Mouse (Mus musculus) MEL-GATA-1-ER (cell line): ENCODE measurements around the gene Sec24d.

Source experiments
- DNase-seq: peaks from one replicate; pipeline ENCODE4 v3.0.0-alpha.2; 2012; ENCODE audit warnings: low read depth; ENCODE audit errors: extremely low read depth

Gene Sec24d

DNA sequence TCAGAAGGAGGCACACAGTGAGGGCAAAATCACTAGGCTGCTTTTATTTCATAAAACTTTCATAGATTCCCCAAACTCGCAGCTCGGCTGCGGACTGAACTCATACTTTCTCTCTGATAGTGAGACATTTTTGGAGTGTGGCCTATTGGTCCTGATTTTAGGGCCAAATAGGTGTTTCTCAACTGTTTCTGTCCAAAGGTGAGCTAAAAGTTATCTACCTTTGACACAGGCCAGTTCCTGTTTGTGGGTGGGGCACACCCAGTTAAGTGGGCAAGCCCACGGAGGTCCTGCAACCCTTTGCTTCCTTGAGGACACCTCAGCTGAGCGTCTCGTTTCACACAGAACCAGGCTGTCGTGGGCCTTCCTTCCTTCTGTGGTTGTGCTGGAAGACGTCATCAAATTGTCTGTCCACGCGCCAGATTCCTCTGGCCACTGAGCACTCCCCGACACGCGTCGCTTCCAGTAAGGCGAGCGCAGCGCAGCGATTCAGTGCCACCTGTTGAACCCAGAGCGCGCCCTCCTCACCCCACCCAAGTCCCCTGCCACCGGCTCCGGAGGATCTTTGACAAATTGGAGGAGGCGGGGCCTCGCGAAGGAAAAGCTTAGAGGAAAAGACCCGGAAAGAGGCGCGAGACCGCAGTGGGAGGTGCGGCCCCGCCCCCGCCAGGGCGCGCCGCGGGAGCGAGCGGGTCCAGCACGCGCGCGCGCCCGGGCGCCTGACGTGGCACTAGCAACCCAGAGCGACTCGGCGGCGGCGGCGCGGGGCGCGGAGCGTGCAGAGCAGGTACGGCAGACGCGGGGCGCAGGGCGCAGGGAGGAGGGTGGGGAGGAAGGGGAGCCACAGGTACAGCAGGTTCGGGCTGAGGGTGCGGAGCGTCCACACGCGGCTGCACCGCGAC lies at the start of gene Sec24d:
Gene Sec24d (plus strand): TSS at position 703 of the 899 bp plus-strand sequence.
- DNase-seq, result peak; percentile 55

DNA sequence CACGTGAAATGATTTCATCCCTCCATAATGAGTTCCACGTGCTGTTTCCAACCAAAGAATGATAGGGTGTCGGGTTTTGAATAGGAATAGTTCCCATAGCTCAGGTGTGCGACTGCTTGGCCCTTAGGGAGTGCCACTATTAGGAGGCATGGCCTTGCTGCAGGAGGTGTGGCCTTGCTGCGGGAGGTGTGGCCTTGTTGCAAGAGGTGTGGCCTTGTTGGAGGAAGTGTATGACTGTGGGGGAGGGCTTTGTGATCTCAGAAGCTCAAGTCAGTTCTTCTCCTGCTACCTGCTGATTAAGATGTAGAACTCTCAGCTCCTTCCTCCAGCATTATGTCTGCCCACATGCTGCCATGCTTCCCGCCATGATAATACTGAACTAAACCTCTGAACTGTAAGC lies 48.6 kb upstream of the Sec24d start:
- peak; percentile 36 for DNase-seq

DNA sequence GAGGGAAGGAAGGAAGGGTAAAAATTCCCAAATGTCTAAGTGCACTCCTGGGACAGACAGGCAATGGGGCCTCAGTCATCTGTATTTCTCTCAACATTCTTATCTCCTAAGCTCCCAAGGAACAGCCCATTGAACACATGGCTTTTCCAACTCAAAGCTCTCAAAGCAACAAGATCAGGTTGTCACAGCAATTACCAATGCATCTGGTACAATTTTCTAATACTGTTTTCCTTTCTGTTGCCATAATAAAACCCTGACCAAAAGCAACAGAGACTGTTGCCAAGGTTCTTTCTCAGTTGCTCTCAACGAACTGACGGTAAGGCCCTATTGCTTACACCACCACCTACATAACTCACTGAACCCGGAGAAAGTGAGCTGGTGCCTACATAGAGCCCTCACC lies 40.0 kb upstream of the Sec24d start:
- DNase-seq, result no peak

DNA sequence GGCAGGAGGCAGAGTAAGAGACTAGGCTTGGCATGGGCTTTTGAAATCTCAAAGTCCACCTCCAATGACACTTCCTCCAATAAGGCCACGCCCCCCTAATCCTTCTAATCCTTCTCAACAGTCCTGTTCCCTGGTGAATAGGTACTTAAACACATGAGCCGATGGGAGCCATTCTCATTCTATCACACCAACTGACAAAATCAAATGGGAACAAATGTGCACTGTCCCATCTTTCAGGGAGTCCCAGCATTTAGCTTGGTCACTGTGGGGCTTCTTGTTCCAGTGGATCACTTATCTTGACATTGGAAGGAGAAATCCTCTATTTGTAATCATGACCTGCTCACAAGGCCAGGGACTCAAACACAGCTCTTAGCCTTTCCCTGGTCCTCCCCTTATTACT lies 35.6 kb upstream of the Sec24d start:
- no peak for DNase-seq

DNA sequence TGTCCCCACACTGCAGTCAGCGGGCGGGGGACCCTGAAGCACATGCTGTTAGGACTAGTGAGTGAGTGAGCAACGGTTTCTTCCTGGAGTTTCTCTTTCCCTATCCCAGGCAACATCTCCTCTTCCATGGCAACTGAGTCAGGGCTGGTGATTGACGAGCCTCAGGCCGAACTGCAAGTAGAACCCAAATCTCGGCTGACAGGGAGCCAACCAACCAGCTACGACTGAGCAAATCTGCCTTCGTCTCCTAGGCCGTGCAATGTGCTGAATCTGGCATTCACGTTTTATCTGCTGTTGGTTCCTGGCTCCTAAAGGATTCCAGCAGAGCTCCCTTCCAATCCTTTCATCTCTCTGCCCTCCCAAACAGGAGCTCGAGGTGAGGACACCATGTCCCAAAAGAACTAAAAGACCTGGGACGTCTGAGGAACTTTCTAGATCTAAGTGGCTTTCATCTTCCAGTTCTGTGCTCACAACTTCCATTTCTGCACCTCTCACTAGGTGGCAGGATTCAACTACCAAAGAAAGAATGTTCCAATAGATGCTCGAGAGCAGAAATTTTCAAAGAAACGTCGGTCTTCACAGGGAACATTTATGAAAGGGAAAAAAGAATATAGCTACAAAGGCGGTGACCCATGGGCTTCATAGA lies 32.9 kb upstream of the Sec24d start:
- no peak for DNase-seq

DNA sequence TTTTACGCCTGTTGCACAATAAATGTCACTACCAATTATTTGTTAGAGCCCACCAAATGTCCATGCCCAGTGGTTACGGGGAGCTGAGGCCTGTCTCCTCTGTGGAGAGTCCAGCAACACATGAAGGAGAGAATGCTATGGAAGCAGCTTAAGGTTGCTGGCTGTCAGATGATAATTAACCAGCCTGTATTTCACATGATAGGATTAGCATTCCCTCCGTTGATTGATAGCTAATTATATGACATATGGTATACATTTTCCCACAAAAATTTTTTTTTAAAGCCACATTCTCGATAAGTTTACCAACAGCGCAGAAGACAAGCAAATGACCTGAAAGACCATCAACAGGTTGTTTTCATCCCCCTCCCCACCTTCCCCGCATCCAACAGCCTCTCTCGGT lies 31.8 kb upstream of the Sec24d start:
- DNase-seq, result no peak

DNA sequence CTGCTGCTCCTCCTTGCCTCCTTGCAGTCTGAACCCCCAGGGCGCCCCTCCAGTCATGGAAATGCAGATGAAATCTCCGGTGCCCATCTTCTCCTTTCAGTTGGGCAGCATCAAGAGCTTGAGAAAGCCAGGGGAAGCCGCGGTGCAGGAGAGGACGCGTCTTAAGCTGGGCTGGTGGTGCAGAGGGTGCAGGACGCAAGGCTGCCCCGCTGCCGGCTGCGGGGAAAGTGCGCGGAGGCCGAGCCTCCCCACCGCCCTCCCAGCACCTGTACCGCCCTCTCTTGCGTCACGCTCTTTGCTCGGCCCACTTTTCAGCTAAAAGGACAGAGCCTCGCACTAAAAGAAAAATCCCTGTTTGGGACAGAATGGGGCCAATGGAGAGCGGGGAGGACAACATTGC lies 31.3 kb upstream of the Sec24d start, which contains the start of gene Synpo2:
Gene Synpo2 (minus strand): TSS at position 229 of the 400 bp plus-strand sequence.
- no peak for DNase-seq

DNA sequence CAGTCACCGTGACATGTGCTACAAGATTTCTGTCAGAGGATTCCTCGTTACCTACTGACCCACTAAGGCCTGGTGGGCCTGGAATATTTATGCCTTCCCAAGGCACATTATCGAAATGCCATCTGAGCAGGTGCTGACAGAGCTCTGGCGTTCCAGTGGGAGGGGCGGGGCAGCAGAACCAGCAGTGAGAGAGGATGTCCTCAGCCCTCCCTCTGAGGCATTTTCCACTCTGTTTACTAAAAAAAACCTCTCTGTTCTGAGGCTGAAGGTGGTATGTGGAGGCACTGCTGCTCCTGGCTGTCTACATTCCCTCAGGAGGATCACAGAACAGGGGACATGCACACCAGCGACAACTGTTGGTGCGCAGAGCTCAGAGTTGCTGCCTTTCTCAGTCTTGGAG lies 30.2 kb upstream of the Sec24d start:
- DNase-seq, result no peak

DNA sequence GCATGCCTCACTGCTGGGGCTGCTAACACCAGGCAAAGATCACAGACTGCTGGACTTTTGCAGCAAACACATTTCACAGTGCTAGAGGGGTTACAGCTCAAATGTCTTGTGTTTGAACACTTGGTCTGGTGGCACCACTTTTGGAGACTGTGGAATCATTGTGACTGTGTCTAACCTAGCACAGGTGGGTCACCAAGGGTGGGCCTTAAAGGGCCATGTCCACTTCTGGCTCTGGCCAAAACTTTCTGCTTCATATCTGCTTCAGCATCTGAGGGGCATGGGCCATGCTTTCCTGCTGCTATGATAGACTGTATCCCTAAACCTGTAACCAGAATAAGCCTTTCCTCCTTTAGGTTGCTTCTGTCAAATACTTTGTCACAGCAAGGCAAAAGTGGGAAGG lies 29.8 kb upstream of the Sec24d start:
- no peak for DNase-seq

DNA sequence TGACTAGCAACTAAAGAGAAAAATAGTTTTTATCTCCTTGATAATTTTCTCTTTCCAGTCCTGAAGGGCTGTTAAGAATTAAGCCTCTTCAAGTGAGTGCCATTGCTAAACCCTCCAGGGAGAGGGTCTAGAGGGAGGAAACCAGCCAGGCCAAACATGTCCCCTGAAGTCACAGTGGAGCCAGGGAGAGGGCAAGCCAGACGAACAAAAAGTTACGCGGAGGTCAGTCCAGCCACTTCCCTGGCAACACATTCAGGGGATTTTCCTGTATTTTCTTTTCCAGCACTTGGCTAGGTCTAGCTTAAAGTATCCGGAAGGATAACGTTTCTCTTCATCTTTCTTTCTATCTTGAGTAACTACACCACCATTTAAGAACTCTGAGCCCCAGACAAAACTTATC lies 22.9 kb upstream of the Sec24d start:
- DNase-seq, result no peak

DNA sequence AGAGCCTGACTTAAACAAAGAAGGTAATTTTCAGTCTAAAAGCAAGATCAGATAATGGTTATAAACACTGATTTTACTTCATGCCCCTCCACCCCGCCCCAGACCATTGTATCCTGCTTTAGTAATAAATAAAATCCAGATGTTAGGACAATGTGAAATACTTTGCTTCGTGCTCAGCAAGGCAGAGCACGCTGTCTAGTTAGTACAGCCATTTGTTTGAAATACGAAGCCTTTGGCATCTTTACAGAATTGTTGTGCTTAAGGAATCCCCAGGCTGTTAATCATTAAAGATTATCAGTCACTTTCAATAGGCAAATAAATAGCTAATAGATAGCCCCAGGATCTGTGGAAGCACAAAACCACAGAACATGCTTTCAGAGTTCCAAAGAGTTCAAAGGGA lies 21.6 kb upstream of the Sec24d start:
- no peak for DNase-seq

DNA sequence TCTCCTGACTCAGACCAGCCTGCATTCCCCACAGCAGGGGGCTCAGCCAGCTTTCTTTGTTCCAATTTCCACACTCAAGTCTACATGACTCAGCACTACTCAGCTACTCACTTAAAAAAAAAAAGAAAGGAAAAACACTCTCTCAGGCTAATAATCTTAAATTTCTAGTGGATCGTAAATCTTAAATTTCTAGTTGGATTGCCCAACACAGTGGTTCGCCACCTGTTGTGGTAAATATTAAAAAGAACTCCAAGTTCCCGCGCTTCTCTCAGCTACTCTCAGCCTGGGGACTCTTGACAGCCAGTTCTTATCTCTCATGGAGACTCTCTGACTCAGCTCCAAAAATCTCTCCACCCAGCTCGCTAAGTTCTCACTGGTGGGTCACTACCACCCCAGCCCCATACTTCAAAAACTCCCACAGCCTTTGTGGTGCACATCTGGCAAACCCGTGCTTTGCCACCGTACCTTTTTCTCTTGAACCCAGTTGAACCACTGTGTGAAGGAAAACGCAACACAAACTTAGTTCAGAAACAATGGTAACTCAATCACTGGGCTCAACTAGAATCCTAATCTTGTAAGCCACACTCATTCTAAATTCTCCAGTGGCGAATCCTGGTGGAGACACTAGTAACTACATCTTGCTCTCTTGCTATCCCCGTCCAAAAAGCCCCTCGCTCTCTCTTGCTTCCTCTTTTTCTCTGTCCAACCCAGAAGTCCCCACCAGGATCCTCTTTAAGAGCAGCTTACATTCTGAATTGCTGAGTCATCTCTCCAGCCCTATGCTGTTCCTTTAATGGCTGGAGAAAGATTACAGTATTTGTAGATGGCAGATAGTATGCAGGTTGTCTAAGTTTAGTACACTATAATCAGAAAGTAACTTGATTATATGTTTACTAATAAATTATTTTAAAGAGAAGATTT lies 10.8 kb upstream of the Sec24d start:
- DNase-seq, result peak; percentile 97

DNA sequence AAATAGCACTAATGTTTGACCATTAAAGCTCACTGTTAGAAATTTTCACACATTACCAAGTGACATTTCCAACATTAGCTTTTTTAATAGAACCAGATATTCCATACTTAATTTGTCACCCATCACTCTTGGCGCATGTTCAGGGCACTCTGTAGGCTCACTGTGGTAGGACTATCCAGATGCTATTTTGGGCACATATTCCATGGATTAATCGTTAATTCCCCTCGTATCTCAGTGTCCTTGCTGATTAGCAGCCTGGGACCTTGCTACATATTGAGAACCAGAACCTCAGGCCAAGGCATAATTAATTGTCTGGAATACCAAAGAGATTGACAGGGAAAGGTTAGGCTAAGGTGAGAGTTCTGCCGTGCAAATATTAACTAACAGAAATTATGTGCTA lies 8.5 kb upstream of the Sec24d start:
- no peak for DNase-seq

DNA sequence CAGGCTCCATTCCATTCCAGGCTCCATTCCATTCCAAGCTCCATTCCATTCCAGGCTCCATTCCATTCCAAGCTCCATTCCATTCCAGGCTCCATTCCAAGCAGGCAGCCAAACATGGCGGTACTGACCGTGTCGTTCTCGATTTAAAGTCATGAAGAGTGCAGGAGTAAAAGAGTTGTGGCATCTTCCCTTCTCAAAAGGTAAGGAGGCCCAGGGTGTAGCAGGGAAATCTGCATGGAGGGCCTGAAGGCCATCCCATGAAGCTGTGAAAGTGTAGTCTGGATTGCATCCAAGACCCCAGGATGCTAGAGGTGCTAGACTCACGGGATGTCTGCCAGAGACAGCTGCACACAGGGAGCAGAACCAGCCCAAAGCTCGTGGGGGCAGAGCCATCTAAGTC lies 2.5 kb upstream of the Sec24d start:
- DNase-seq, result no peak

DNA sequence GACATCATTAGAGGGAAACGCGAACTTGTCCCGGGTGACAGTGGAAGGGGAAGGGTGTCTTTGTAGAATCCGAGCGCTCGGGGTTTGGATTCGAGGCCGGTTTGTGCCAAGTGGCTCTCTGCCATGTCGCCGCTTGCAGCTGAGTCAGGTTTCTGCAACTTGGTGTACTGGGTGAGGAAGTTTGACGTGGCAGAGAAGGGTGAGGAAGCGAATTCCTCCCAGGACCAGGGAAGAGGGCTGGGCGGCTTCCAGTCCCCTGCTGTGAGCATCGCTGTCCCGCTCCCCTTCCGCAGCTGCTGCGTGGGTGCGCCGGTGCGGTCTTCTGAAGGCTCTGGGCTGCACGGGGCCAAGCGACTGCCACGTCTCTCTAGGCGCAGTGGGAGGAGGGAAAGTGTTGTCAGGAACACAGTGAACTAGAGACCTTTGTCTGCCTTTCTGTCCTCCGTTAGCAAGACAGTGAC lies 516 bp downstream of the Sec24d start:
- DNase-seq, result peak; percentile 55

DNA sequence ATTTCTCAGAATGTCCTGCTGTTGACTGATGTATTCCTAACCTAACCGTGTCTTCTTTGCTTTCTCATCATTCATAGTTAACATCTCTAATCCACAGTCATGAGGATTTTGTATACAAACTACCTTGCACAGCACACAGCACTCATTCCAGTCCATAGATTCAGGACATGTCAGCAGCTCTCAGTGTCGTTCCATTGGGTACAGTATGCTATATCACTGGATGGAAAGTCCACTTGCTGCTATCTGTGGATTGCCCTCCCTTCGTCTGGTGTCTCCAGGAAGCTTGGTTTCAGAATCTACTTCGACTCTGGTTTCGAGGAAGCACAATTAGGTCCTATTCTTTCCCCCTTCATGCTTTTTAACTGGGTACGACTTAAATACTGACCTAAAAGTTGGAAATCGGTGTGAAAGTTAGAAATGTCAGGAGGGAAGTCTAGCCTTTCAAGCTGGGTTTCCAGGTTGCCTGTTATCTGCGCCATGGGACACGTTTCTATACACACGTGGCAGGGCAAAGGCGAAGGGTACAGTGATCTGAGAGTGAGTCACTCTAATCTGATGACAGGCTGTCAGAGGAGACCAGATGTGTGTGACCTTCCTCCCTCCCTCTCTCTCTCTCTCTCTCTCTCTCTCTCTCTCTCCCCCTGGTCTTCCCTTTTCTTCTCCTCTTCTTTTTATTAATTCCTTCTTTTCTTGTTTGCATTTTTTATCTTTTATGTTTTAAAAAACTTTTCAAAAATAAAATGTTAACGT lies 15.8 kb downstream of the Sec24d start:
- peak; percentile 21 for DNase-seq

DNA sequence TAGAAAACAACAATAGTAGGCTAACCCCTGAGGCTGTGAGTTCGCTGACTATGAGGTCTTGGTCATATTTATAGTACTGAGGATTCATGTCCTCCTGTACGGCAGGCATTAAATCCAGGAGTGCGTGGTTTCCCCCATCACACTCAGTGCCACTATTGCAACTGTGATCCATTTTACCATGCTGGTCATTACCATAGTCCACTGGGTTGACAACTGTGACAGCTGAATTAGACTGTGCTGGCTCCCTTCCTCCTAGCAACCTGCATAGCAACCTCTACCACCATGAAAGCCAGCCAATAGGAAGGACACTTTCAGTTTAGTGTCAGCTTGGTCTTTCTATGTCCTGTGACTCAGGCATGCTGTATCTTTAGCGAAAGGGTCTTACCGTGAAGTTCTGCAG lies 17.0 kb downstream of the Sec24d start:
- DNase-seq, result no peak

DNA sequence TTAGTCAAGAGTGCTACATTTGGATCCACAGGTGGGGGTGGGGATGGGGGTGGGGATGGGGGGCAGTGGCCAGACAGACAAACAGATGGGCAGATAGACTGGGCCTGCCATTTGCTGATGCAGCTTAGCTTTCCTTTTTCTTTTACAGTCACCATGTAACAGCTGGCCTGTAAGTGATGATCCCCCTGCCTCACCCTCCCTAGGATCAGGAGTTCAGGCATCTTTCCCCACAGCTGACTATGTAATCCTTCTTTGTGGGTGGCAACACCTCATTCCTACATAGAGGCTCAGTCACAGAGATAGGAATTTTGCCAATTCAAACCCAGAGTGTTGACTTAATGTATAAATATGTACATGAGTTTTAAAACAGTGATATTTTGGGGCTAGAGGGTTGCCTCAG lies 18.4 kb downstream of the Sec24d start:
- DNase-seq, result no peak

DNA sequence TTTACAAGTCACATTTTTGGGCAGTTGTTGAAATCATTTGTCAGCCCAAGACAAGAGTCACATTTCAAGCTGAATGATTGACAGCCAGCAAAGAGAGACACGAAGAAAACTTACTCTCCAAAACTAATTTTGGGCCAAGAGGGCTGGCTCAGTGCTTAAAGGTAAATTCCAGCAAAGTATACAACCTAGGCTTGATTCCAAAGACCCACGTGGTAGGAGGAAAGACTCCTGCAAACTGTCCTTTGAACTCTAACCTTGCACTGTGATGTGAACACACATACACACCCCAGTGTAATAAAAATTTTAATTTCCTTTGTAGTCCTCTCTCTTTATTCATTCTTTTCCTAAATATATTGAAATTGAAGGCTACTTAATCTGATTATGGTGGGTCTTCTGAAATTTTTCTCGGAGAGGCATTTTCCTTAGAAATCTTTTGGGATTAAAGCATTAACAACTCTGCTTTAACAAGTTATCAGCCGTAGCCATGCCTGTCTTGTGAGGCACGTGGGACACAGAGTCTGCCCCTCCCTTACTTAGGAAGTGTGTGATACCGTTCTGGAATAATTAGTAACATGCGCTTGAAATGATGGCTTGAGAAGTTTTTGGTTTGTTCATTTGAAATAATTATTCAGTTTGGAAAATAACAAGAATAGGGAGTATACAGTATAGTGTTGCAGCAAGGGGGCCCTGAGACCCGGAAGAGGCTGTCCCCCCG lies 21.8 kb downstream of the Sec24d start:
- no peak for DNase-seq

DNA sequence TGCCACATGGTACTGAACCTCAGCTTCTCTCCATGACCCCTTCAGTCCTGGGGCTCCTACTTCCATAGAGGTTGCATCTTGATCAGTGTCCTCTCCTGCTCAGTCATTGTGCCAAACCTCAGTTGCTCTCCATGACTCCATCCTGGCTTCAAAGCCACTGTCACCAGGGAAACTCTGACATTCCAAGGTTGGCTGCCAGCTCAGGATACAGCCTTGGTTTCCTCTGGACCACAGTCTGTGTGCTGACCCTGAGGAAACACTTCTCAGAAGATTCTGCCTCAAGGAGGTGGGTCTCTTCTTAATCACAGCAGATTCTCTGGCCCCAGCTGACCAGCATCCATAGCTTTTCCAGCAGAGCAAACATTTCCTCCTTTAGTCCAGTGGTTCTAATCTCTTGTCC lies 24.4 kb downstream of the Sec24d start:
- DNase-seq, result no peak
